Mouse (Mus musculus) heart, postnatal 0 days (tissue): ENCODE measurements at regions not wholly inside any gene's neighbourhood (a gene's known extent, or its start where the extent isn't known, plus 50 kb on each side); places are given as distances from the start of the nearest gene placed in this dataset.
A peak's percentile ranks its signal among the peaks of the same experiment; 100 is the strongest.

ENCODE experiments used
- ATAC-seq: fragments of 200-750 bp; cut with Nextera tagmentation; 2 replicates; pipeline ENCODE4 v1.8.0; 2017; ENCODE audit warnings: low read depth, moderate number of reproducible peaks, moderate library complexity; ENCODE audit not compliant: insufficient read depth
- DNase-seq: peaks from one replicate; pipeline ENCODE4 v3.0.0-alpha.2; 2016; ENCODE audit warnings: low spot score
- H3K27ac ChIP-seq: fragments of 300-500 bp; sonication (generic); 2 replicates; pipeline ENCODE4 v1.5.1; 2014; ENCODE audit warnings: low read depth, mild to moderate bottlenecking
- H3K27me3 ChIP-seq: fragments of 300-500 bp; sonication (generic); 2 replicates; pipeline ENCODE4 v1.6.1; 2014; ENCODE audit warnings: low read length, mixed read lengths; ENCODE audit not compliant: control insufficient read depth, insufficient read depth
- H3K36me3 ChIP-seq: fragments of 300-500 bp; sonication (generic); replicated peaks from 2 replicates; pipeline ENCODE4 v1.6.1; 2014; ENCODE audit warnings: low read length, mixed read lengths; ENCODE audit not compliant: control insufficient read depth, insufficient read depth
- H3K4me1 ChIP-seq: fragments of 300-500 bp; sonication (generic); 2 replicates; pipeline ENCODE4 v1.6.1; 2014; ENCODE audit warnings: antibody characterized with exemption; ENCODE audit not compliant: control insufficient read depth, insufficient read depth
- H3K4me2 ChIP-seq: fragments of 300-500 bp; sonication (generic); 2 replicates; pipeline ENCODE4 v1.6.1; 2014; ENCODE audit warnings: low read depth, mild to moderate bottlenecking, low read length, moderate library complexity
- H3K4me3 ChIP-seq: fragments of 300-500 bp; sonication (generic); 2 replicates; pipeline ENCODE4 v1.5.1; 2014; ENCODE audit warnings: low read depth, low read length
- H3K9ac ChIP-seq: fragments of 300-500 bp; sonication (generic); replicated peaks from 2 replicates; pipeline ENCODE4 v1.6.1; 2014; ENCODE audit warnings: low read depth, low read length, mixed read lengths
- H3K9me3 ChIP-seq: fragments of 300-500 bp; sonication (generic); replicated peaks from 2 replicates; pipeline ENCODE4 v1.6.1; 2016; ENCODE audit warnings: low read length; ENCODE audit not compliant: control insufficient read depth
- CTCF ChIP-seq: IDR thresholded peaks from 2 replicates; pipeline ENCODE4 v1.5.1; 2016; ENCODE audit warnings: antibody characterized with exemption, control low read depth, low read depth
- EP300 ChIP-seq: IDR thresholded peaks from 2 replicates; pipeline ENCODE4 v1.6.1; 2016; ENCODE audit warnings: antibody characterized with exemption, low read depth
- WGBS: fragments of 180-500 bp; shearing (Covaris S2); extraction: QIAGEN DNeasy Blood & Tissue Kit; methylation state at CpG from one replicate; pipeline ENCODE4 v1.1.7; 2014; 5-methylcytosine and 5-hydroxymethylcytosine counted together

DNA sequence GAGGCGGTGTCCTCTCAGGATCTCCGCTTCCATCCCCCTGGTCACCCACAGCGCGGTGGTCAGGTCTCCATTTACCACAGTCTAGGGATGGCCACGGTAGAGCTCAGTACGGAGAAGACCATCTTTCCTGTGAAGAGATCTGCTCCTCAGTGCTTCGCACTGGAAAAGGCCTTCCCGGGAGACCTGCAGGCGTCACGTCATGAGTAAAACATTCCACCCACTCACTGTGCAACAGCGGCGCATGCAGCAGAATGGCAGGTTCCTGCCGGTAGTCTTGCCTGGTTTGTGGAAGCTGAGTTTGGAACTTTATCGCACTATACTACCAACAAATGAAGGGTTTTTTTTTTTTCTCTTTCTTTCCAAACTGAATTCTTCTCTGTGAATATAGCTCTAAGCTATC, 156.1 kb upstream of the Prickle1 start:
- no peak for ATAC-seq
- DNase-seq = peak; percentile 28
- H3K27me3 ChIP-seq = no peaks in the 10 kb centered on the region
- H3K4me1 ChIP-seq = peaks cover 9% of the 10 kb centered on the region
- H3K9ac ChIP-seq = no peak overlapping the region
- H3K36me3 ChIP-seq = no peaks in the 10 kb centered on the region
- peaks cover 7% of the 10 kb centered on the region; the same call in 1 of the 2 replicates for H3K9me3 ChIP-seq
- peak overlapping the region; percentile 35 for H3K4me2 ChIP-seq
- WGBS = 48% methylated on average over 14 of the region's 14 CpGs
- no peak for TF ChIP-seq EP300
- no peak for TF ChIP-seq CTCF
- no peak overlapping the region for H3K4me3 ChIP-seq
- no peak overlapping the region for H3K27ac ChIP-seq

DNA sequence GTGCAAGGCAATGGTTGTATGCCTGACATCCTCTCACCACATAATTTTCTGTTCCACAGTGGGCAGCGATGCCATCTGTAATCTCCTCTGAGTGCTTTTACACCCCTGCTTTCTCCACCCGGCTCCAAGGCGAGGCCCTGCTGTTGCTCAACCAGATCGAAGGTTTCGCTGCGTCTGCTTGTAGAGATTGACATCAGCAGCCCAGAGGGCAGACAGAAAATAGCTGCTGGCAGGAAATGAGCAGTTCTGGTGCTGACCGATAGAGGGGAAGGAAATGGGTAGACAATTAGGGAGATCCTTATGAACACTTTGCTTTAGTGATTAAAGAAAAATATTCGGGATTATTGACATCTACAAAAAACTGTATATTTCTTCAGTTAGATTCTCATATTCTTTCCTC, 155.3 kb upstream of the Prickle1 start:
- Histone ChIP-seq H3K4me1 (peaks cover 9% of the 10 kb centered on the region), H3K27ac (no peak overlapping the region), H3K9me3 (peaks cover 7% of the 10 kb centered on the region; the same call in 1 of the 2 replicates), H3K9ac (no peak overlapping the region), H3K36me3 (no peaks in the 10 kb centered on the region), H3K4me2 (peak overlapping the region; percentile 44), H3K27me3 (no peaks in the 10 kb centered on the region), H3K4me3 (no peak overlapping the region)
- 0 out of 2 replicates have a peak, but pooled peaks have one; percentile 49 for ATAC-seq
- peak; percentile 42 for DNase-seq
- WGBS = 10% methylated on average over 8 of the region's 8 CpGs
- TF ChIP-seq CTCF = peak; percentile 55
- TF ChIP-seq EP300 = no peak

DNA sequence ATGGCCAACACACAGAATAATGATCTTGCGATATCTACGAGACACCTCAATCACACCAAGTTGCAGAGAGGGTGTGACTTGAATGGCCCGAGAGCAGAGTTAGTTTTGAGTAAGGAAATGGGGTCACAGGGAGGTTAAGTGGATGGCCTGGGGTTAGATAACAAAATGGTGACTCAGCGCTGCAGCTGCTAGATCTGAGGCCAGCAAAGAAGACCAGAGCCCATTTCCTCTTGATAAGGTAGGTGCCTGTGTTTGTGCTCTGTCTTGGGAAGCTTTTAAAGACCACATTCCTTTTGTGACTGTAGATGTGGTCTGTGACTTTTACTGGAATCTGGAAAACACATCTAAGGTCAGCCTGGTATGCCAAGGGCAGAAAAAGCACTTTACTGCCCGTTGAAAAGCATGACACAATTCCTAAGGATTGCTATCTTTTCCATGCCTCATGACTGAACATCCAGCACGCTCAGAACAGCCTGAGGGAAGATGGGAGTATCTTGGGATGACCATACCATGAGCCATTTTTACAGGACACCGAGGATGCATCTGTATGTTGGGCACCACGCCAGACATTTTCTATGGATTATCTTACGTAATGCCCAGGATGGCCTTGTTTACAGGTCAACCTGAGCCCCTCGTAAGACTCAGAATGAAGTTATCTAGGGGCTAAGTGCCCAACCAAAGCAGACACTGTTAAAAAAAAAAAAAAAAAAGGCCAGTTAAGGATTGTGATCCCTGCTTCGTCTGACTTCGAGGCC, 148.7 kb upstream of the Prickle1 start:
- Histone ChIP-seq H3K27ac (no peak overlapping the region), H3K4me1 (peaks cover 6% of the 10 kb centered on the region; the same call in 1 of the 2 replicates), H3K9me3 (0 out of 2 replicates have a peak, but pooled peaks cover 7% of the 10 kb centered on the region), H3K27me3 (no peaks in the 10 kb centered on the region), H3K36me3 (no peaks in the 10 kb centered on the region), H3K9ac (no peak overlapping the region), H3K4me3 (no peak overlapping the region), H3K4me2 (no peak overlapping the region)
- no peak for DNase-seq
- 23% methylated on average over 12 of the region's 12 CpGs for WGBS
- ATAC-seq = 0 out of 2 replicates have a peak, but pooled peaks have one; percentile 33
- TF ChIP-seq EP300 = no peak

DNA sequence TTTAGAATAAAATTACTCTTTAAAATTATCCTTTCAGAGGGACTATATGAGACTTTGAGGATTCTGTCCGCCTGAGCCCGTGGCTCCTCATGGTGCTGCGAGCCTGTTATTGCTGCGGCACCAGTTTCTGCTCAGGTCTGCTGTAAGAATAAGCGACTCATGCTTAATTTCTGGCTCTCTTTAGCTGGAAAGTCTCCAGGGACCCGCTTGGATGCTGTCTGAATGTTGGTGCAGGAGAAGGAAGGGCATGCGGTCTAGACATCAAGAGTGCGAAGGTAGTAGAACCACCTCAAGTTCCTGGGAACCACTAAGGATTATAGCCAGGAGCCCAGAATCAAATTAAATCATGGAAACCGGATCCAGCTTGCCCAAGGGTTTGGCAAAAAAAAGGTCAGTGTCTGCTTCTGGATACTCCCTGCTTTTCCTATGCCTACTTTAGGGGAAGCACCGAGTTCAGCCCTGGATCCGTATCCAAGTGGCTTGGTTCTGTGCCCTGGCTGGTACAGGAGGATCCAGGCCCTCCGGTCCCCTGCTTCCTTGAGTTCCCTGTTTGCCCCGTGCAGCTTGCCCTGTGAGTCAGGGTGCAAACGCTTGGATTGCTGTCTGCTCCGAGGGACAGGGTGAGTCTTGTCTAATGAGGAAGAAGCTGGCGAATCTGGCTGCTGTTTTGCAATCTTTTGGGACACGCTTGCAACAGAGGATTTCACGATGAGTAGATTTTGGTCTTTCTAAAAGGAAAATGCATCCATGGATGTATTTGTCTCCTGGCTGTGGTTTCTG, 138.2 kb upstream of the Prickle1 start:
- Histone ChIP-seq H3K9ac (no peak overlapping the region), H3K4me1 (0 out of 2 replicates have a peak, but pooled peaks cover 6% of the 10 kb centered on the region), H3K9me3 (no peaks in the 10 kb centered on the region), H3K36me3 (no peaks in the 10 kb centered on the region), H3K4me2 (no peak overlapping the region), H3K4me3 (no peak overlapping the region), H3K27me3 (no peaks in the 10 kb centered on the region), H3K27ac (no peak overlapping the region)
- no peak for TF ChIP-seq CTCF
- TF ChIP-seq EP300 = no peak
- DNase-seq = no peak
- 85% methylated on average over 18 of the region's 18 CpGs for whole genome bisulfite sequencing
- no peak for ATAC-seq

DNA sequence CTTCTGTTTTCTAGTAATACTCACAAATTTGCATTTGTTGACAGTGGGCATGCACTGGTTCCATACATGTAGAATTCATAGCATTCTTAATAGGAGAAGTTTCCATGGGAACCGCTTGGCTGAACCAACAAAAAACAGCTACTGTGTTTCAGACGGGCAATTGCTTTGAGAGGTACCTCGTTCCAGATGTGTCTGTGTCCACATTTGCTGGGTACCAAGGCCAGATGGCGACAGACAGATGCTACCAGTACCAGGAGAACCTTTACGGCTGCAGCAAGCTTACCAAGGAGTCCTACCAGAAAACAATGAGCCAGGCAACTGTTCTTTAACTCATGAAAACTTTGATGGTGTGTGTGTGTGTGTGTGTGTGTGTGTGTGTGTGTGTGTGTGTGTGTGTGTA, 137.1 kb upstream of the Prickle1 start:
- TF ChIP-seq EP300 (no peak), CTCF (no peak)
- DNase-seq (no peak), ATAC-seq (no peak)
- Histone ChIP-seq H3K27me3 (no peaks in the 10 kb centered on the region), H3K27ac (no peak overlapping the region), H3K36me3 (no peaks in the 10 kb centered on the region), H3K9ac (no peak overlapping the region), H3K4me2 (no peak overlapping the region), H3K9me3 (no peaks in the 10 kb centered on the region), H3K4me3 (no peak overlapping the region), H3K4me1 (0 out of 2 replicates have a peak, but pooled peaks cover 6% of the 10 kb centered on the region)
- WGBS = 88% methylated on average over 5 of the region's 5 CpGs
